ENCODE assay signal across 14 mouse cellular contexts in genomic region chr13:102458711-102459110, GRCm38 (mm10).
"Had no signal": no experiment of that assay in that cellular context is flagged by ENCODE, and none has a peak within 500 bp of the region (broad histone marks: within the 10 kb centered on the region; RNA-seq: fewer than 3 reads in every experiment).

No protein-coding gene starts in this region.

- H3K4me1 ChIP-seq: hindbrain, embryonic 15.5 days; limb, embryonic 12.5 days; neural tube, embryonic 15.5 days; stomach, embryonic 15.5 days had no signal

- H3K4me2 ChIP-seq: hindbrain, embryonic 15.5 days; limb, embryonic 12.5 days; neural tube, embryonic 15.5 days; stomach, embryonic 15.5 days had no signal

- H3K4me3 ChIP-seq: hindbrain, embryonic 15.5 days; limb, embryonic 12.5 days; midbrain, embryonic 10.5 days; myocyte; neural tube, embryonic 15.5 days; stomach, embryonic 15.5 days had no signal

- DNase-seq: lung, adult 18-20 months; lung, postnatal 10 days; lung, postnatal 4 days; midbrain, embryonic 14.5 days; thymus, adult 2 months; thymus, postnatal 25 days had no signal

- H3K27ac ChIP-seq: hindbrain, embryonic 15.5 days; limb, embryonic 12.5 days; liver, embryonic 14.5 days; midbrain, embryonic 10.5 days; neural tube, embryonic 15.5 days; stomach, embryonic 15.5 days had no signal

- H3K9me3 ChIP-seq: hindbrain, embryonic 15.5 days; limb, embryonic 12.5 days; midbrain, embryonic 10.5 days; neural tube, embryonic 15.5 days; stomach, embryonic 15.5 days had no signal

- H3K9ac ChIP-seq: hindbrain, embryonic 15.5 days; limb, embryonic 12.5 days; liver, embryonic 14.5 days; neural tube, embryonic 15.5 days; stomach, embryonic 15.5 days had no signal

- H3K27me3 ChIP-seq: hindbrain, embryonic 15.5 days; limb, embryonic 12.5 days; neural tube, embryonic 15.5 days; stomach, embryonic 15.5 days had no signal

- H3K36me3 ChIP-seq: hindbrain, embryonic 15.5 days; limb, embryonic 12.5 days; midbrain, embryonic 10.5 days; neural tube, embryonic 15.5 days; stomach, embryonic 15.5 days had no signal

- ATAC-seq: intestine, embryonic 16.5 days had no signal
